Mouse (Mus musculus) G1E (cell line): ENCODE measurements at regions not wholly inside any gene's neighbourhood (a gene's known extent, or its start where the extent isn't known, plus 50 kb on each side); places are given as distances from the start of the nearest gene placed in this dataset.

Source experiments
- CTCF ChIP-seq: IDR thresholded peaks from 2 replicates; pipeline ENCODE4 v1.5.1; 2012; ENCODE audit warnings: low read depth, low read length, inconsistent platforms, mixed read lengths
- POLR2AphosphoS5 ChIP-seq: IDR thresholded peaks from 2 replicates; pipeline ENCODE4 v1.6.1; 2012; ENCODE audit warnings: low read depth, low read length, inconsistent platforms; ENCODE audit not compliant: insufficient replicate concordance

DNA sequence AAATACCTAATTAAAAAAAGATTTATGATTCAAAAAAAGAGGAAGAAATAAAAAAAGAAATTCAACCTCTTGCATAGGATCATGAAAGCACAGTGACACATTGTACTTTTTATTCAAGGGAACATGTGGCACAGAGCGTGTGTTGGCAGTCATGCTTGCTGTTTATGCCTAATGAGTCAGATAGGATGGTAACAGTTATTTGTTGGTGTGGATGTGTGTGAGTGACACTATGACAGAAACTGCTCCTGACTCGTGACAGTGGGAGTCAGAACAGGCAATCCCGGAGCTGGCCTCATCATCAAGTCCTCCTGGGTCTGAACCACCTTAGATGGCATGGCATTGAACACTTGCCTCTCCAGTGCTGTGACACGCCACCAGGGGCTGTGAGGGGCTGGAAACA is 261.4 kb downstream of the Pax1 start:
- no peak for TF ChIP-seq CTCF
- no peak for TF ChIP-seq POLR2AphosphoS5
